Mouse (Mus musculus): ENCODE measurements at regions not wholly inside any gene's neighbourhood (a gene's known extent, or its start where the extent isn't known, plus 50 kb on each side); places are given as distances from the start of the nearest gene placed in this dataset.

DNA sequence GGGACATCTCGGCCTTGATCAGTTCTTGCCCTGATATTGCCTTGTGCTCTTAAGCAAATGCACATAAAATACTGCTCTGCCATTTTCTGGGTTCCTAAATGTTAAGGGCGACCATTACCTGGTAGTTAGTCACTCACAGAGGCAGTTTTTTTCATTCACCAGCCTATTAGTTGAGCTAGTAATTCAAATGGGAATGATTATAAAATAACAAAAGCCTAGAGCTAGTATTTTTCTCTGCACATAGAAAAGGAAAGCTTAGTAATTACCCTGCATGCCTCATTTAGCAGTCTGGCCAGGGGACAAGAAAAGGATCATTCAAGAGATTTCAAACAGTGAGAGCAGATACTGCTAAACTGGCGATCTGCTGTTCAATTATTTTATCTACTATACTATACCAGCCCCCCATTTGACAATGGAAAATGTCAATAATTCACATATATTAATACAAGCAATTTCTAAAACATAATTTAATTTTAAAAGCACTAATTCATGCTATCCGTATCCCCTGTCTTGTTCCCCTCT is 645.1 kb downstream of the Pdha2 start:
- WGBS = 33% methylated on average over 4 of the region's 4 CpGs

DNA sequence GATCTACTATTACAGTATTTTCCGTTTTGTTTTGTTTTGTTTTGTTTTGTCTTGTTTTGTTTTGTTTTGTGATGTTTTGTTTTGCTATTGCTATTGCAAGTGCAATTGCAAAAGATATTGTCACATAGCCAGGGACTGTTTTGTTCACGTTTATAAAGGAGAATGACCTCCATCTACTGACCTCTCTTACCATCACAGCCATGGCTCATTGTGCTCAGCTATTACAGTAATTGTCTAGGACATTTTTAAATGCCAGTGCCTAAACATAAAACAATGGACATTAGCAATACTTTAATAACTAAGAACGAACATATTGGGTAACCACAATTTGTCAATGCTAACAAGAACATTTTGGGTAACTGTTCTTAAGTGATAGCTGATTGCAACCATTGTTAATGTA is 657.4 kb downstream of the Pdha2 start:
- H3K4me3 ChIP-seq = no peak overlapping the region
- no peak for ATAC-seq
- H3K27ac ChIP-seq = no peak overlapping the region
- no peaks in the 10 kb centered on the region for H3K27me3 ChIP-seq
- H3K36me3 ChIP-seq (ENCODE audit: poor library complexity, severe bottlenecking) = no peaks in the 10 kb centered on the region
- no peak overlapping the region for H3K9ac ChIP-seq
- no peaks in the 10 kb centered on the region for H3K9me3 ChIP-seq (replicated peaks)
- no peaks in the 10 kb centered on the region for H3K4me1 ChIP-seq
- H3K4me2 ChIP-seq = no peak overlapping the region
- WGBS = 75% methylated on average over 3 of the region's 3 CpGs

More for the DNA sequence above, 645.1 kb downstream of the Pdha2 start:
- Histone ChIP-seq H3K9me3 (replicated peaks) (no peaks in the 10 kb centered on the region), H3K4me2 (no peak overlapping the region), H3K27ac (no peak overlapping the region), H3K9ac (no peak overlapping the region), H3K4me3 (no peak overlapping the region), H3K4me1 (no peaks in the 10 kb centered on the region), H3K27me3 (no peaks in the 10 kb centered on the region), H3K36me3 (ENCODE audit: poor library complexity, severe bottlenecking) (no peaks in the 10 kb centered on the region)
- peak; percentile 41; the same call in 1 of the 2 replicates for ATAC-seq

DNA sequence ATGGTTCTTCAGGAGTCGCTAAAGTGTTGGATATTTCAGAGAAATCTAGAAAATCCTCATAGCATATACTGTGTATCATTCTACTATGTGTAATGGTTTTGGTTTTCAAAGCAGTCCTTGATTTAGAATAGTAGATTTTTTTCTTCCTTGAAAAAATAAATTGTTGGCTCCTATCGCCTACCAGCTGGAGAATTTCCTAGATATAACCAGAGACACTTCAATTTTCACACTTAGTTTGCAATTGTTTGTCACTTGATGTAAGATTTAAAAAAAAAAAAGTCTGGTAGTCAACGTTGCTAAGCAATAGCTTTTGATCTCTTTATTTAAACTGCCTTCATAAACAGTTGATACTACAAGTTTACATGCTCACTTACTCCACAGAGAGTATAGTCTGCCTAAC is 663.7 kb downstream of the Pdha2 start:
- H3K9ac ChIP-seq = no peak overlapping the region
- ATAC-seq = no peak
- 81% methylated on average over 3 of the region's 3 CpGs for WGBS
- no peaks in the 10 kb centered on the region for H3K36me3 ChIP-seq (ENCODE audit: poor library complexity, severe bottlenecking)
- H3K27me3 ChIP-seq = no peaks in the 10 kb centered on the region
- H3K27ac ChIP-seq = no peak overlapping the region
- H3K4me1 ChIP-seq = no peaks in the 10 kb centered on the region
- no peak overlapping the region for H3K4me2 ChIP-seq
- H3K9me3 ChIP-seq (replicated peaks) = no peaks in the 10 kb centered on the region
- no peak overlapping the region for H3K4me3 ChIP-seq

- peak; percentile 61; the same call in 1 of the 2 replicates for ATAC-seq
- Histone ChIP-seq H3K27me3 (no peaks in the 10 kb centered on the region), H3K36me3 (ENCODE audit: poor library complexity, severe bottlenecking) (no peaks in the 10 kb centered on the region), H3K27ac (no peak overlapping the region), H3K4me2 (no peak overlapping the region), H3K9ac (no peak overlapping the region), H3K4me1 (no peaks in the 10 kb centered on the region), H3K4me3 (no peak overlapping the region), H3K9me3 (replicated peaks) (no peaks in the 10 kb centered on the region)
- WGBS = 76% methylated on average over 6 of the region's 6 CpGs
Measured at GRCm38 (mm10) chr3:140531747-140532502, 680.2 kb downstream of the Pdha2 start.

- Histone ChIP-seq H3K9ac (no peak overlapping the region), H3K4me1 (no peaks in the 10 kb centered on the region)
- ATAC-seq = no peak
Measured at GRCm38 (mm10) chr3:140521653-140522278, 690.4 kb downstream of the Pdha2 start.

DNA sequence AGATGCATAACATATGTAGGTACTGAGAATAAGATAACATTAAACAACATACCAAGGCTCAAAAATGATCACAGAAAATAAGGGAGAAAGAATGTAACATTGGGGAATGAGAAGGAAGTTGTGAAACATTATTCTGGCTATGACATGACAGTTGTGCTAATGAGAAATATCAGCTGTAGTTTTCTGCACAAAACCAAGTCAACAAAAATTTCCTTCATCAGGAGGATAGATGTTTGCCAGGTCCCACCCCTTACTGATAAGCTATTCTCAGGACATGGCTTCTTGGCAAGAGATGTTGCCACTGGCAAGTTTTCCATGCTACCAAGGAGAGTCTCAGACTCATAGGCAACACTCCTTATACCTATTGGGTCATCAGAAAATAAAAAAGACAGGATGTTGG is 701.3 kb downstream of the Pdha2 start:
- Histone ChIP-seq H3K4me1 (no peaks in the 10 kb centered on the region), H3K9me3 (replicated peaks) (no peaks in the 10 kb centered on the region), H3K27me3 (no peaks in the 10 kb centered on the region), H3K4me2 (no peak overlapping the region), H3K27ac (no peak overlapping the region), H3K9ac (no peak overlapping the region), H3K36me3 (ENCODE audit: poor library complexity, severe bottlenecking) (no peaks in the 10 kb centered on the region), H3K4me3 (no peak overlapping the region)
- ATAC-seq = no peak

More at GRCm38 (mm10) chr3:140521653-140522278, 690.4 kb downstream of the Pdha2 start:
- Histone ChIP-seq H3K4me2 (no peak overlapping the region), H3K9me3 (replicated peaks) (no peaks in the 10 kb centered on the region), H3K27ac (no peak overlapping the region), H3K27me3 (no peaks in the 10 kb centered on the region), H3K36me3 (ENCODE audit: poor library complexity, severe bottlenecking) (no peaks in the 10 kb centered on the region), H3K4me3 (no peak overlapping the region)

DNA sequence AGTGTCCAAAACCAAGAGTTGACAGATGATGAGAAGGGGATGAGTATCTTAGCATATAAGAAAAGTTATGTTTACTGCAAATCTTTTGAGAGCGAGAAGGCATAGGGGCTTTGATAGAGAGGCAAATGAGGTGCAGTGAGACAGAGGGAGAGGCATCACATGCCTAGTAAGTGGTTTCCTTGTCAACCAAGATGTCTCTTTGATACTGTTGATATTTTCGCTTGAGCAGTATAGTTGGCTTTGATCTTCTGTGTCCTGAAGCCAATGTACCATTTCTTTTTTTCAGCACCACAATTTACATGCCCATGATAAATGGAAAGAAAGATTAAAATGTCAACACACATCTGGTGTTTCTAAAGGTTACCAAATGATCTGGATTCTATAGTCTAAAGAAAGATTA is 702.1 kb downstream of the Pdha2 start:
- Histone ChIP-seq H3K9me3 (replicated peaks) (no peaks in the 10 kb centered on the region), H3K36me3 (ENCODE audit: poor library complexity, severe bottlenecking) (no peaks in the 10 kb centered on the region), H3K4me3 (no peak overlapping the region), H3K27me3 (no peaks in the 10 kb centered on the region), H3K4me1 (no peaks in the 10 kb centered on the region), H3K27ac (no peak overlapping the region), H3K9ac (no peak overlapping the region), H3K4me2 (no peak overlapping the region)
- no peak for ATAC-seq
- WGBS = 77% methylated on average over 2 of the region's 2 CpGs

DNA sequence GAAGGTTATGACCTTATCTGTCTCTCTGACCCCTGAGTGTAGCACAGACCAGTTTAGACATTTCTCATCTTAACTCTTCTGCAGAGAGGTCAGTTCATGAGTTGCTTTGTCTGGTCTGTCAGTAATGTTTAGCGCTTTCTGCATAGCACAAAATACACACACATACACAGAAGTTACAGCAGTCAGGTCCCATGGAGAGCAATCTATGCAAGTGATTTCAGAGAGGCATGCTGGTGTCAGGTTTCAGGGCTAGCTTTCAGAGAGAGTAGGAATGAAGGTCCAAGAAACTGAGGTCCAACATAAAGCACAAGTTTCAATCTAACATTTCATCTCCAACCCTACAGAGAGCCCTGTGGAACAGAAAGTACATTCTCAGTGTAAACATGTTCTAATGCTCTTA is 718.0 kb downstream of the Pdha2 start:
- Histone ChIP-seq H3K4me1 (no peaks in the 10 kb centered on the region), H3K4me3 (no peak overlapping the region), H3K27me3 (no peaks in the 10 kb centered on the region), H3K9ac (no peak overlapping the region), H3K4me2 (no peak overlapping the region), H3K9me3 (replicated peaks) (no peaks in the 10 kb centered on the region), H3K36me3 (ENCODE audit: poor library complexity, severe bottlenecking) (no peaks in the 10 kb centered on the region), H3K27ac (no peak overlapping the region)
- 79% methylated on average over 1 of the region's 1 CpGs for WGBS
- no peak for ATAC-seq

- no peaks in the 10 kb centered on the region for H3K4me1 ChIP-seq
- no peaks in the 10 kb centered on the region for H3K36me3 ChIP-seq (ENCODE audit: poor library complexity, severe bottlenecking)
- H3K4me2 ChIP-seq = no peak overlapping the region
- H3K4me3 ChIP-seq = no peak overlapping the region
- H3K27ac ChIP-seq = no peak overlapping the region
- WGBS = 3% methylated on average over 3 of the region's 3 CpGs
- ATAC-seq = peak; percentile 81; the same call in 1 of the 2 replicates
- peaks cover 31% of the 10 kb centered on the region for H3K27me3 ChIP-seq
- no peak overlapping the region for H3K9ac ChIP-seq
- no peaks in the 10 kb centered on the region for H3K9me3 ChIP-seq (replicated peaks)
Measured at GRCm38 (mm10) chr3:140477670-140478208, 734.4 kb downstream of the Pdha2 start.

GRCm38 (mm10) chr3:140476534-140476933 is 735.6 kb downstream of the Pdha2 start:
- ATAC-seq = peak; percentile 80

GRCm38 (mm10) chr3:140452513-140452912 is 759.6 kb downstream of the Pdha2 start:
- Histone ChIP-seq H3K27me3 (no peaks in the 10 kb centered on the region), H3K4me3 (no peak overlapping the region), H3K9ac (no peak overlapping the region), H3K27ac (no peak overlapping the region), H3K4me1 (no peaks in the 10 kb centered on the region), H3K36me3 (ENCODE audit: poor library complexity, severe bottlenecking) (no peaks in the 10 kb centered on the region), H3K9me3 (replicated peaks) (no peaks in the 10 kb centered on the region), H3K4me2 (no peak overlapping the region)
- no peak for ATAC-seq
- 71% methylated on average over 8 of the region's 8 CpGs for WGBS

More at GRCm38 (mm10) chr3:140476534-140476933, 735.6 kb downstream of the Pdha2 start:
- Histone ChIP-seq H3K9me3 (replicated peaks) (no peaks in the 10 kb centered on the region), H3K36me3 (ENCODE audit: poor library complexity, severe bottlenecking) (no peaks in the 10 kb centered on the region), H3K9ac (no peak overlapping the region), H3K4me3 (no peak overlapping the region), H3K27ac (no peak overlapping the region), H3K4me2 (no peak overlapping the region), H3K27me3 (peaks cover 31% of the 10 kb centered on the region), H3K4me1 (no peaks in the 10 kb centered on the region)
- WGBS = 5% methylated on average over 2 of the region's 2 CpGs

DNA sequence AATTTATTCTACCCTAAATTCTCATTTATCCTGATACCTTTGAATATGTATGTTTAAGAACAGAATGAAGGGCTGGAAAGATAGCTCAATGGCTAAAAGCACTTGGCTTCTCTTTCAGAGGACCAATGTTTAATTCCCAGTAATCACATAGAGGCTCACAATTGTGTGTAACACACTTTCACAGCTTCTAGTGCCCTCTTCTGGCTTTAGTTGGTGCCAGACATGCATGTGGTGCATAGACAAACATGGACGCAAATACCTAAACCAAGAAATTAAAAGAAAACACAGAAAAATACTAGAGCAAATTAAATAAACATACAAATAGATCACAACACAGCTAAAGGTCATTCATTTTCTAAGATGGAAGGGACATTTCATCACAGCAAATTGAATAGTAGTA is 761.0 kb downstream of the Pdha2 start:
- Histone ChIP-seq H3K4me1 (no peaks in the 10 kb centered on the region), H3K4me2 (no peak overlapping the region), H3K9ac (no peak overlapping the region), H3K27me3 (no peaks in the 10 kb centered on the region), H3K4me3 (no peak overlapping the region), H3K36me3 (ENCODE audit: poor library complexity, severe bottlenecking) (no peaks in the 10 kb centered on the region), H3K9me3 (replicated peaks) (no peaks in the 10 kb centered on the region), H3K27ac (no peak overlapping the region)
- no peak for ATAC-seq
- 89% methylated on average over 1 of the region's 1 CpGs for WGBS
